Comparison of ENCODE assay signal across 9 mouse cellular contexts in genomic region chr8:79414907-79415306, GRCm38 (mm10). TPM values are rescaled to one million over a fixed set of nuclear protein-coding genes. Genes with fewer than 3 reads are reported as not detected.
A peak's percentile ranks its signal among the peaks of the same experiment; 100 is the strongest.
DNase-seq lines count a peak whose midpoint lies in the region; ATAC-seq and TF ChIP-seq lines count a peak whose summit lies in the region.
"Had no signal": no experiment of that assay in that cellular context is flagged by ENCODE, and none has a peak within 500 bp of the region (broad histone marks: within the 10 kb centered on the region; RNA-seq: fewer than 3 reads in every experiment).

No protein-coding gene starts in this region.

- H3K9me3 ChIP-seq in liver, embryonic 11.5 days (ENCODE audit: control insufficient read depth, low read length), result no peaks in the 10 kb centered on the region
- H3K9me3 ChIP-seq: limb, embryonic 15.5 days had no signal

- H3K4me3 ChIP-seq in liver, adult 2 months (ENCODE audit: insufficient read depth, low read depth, low read length), result no peak overlapping the region
- H3K4me3 ChIP-seq in liver, embryonic 11.5 days (ENCODE audit: low read depth, low read length), result no peak overlapping the region
- H3K4me3 ChIP-seq: limb, embryonic 15.5 days had no signal

- peak; percentile 45 for DNase-seq in liver, adult 2 months (ENCODE audit: extremely low read depth, low read depth, low spot score)
- no peak for DNase-seq in liver, embryonic 11.5 days (ENCODE audit: low spot score)
- DNase-seq in embryo, embryonic 10.5 days (ENCODE audit: low spot score), result no peak
- no peak for DNase-seq in frontal cortex, adult 2 months (ENCODE audit: extremely low spot score in 1 of 2, low spot score in 1 of 2)
- DNase-seq: cerebellum, adult 11 months had no signal

- no peaks in the 10 kb centered on the region for H3K27me3 ChIP-seq in liver, adult 2 months (ENCODE audit: control insufficient read depth, insufficient read depth, low read length)
- H3K27me3 ChIP-seq in liver, embryonic 11.5 days (replicated peaks; ENCODE audit: control insufficient read depth, insufficient read depth, low read length), result no peaks in the 10 kb centered on the region
- H3K27me3 ChIP-seq: limb, embryonic 15.5 days had no signal

- 0 out of 2 replicates have a peak overlapping the region, but pooled peaks have one; percentile 54 for H3K9ac ChIP-seq in liver, adult 2 months (ENCODE audit: low read depth, low read length)
- H3K9ac ChIP-seq in liver, embryonic 11.5 days (ENCODE audit: low read depth, low read length), result no peak overlapping the region
- H3K9ac ChIP-seq: limb, embryonic 15.5 days had no signal

- H3K27ac ChIP-seq in liver, adult 2 months (replicated peaks; ENCODE audit: insufficient read depth, low read depth, low read length), result peak overlapping the region; percentile 44; the same call in 1 of the 2 replicates
- no peak overlapping the region for H3K27ac ChIP-seq in liver, embryonic 11.5 days (ENCODE audit: low read depth, low read length)
- H3K27ac ChIP-seq: limb, embryonic 15.5 days had no signal

- TF ChIP-seq CTCF in liver, adult 2 months (IDR thresholded peaks at IDR 0.05; ENCODE audit: low read depth, low read length), result no peak

- peaks cover 3% of the 10 kb centered on the region for H3K4me1 ChIP-seq in liver, adult 2 months (ENCODE audit: control insufficient read depth, insufficient read depth, low read length)
- H3K4me1 ChIP-seq in liver, embryonic 11.5 days (replicated peaks; ENCODE audit: control insufficient read depth, insufficient read depth, low read length), result no peaks in the 10 kb centered on the region

- H3K79me2 ChIP-seq in liver, adult 2 months (ENCODE audit: control insufficient read depth, insufficient read depth, low read length), result no peaks in the 10 kb centered on the region

- no peak overlapping the region for H3K4me2 ChIP-seq in liver, embryonic 11.5 days
- H3K4me2 ChIP-seq: limb, embryonic 15.5 days had no signal

- no peak for TF ChIP-seq POLR2A in liver, adult 2 months (IDR thresholded peaks at IDR 0.05; ENCODE audit: extremely low read depth, insufficient read depth, low read length)

- no peak for ATAC-seq in liver, embryonic 11.5 days (replicated peaks; ENCODE audit: low FRiP score)
- ATAC-seq in common myeloid progenitor, adult 5-6 weeks (replicated peaks; ENCODE audit: low read depth, poor library complexity, severe bottlenecking), result peak; percentile 97
- peak; percentile 71 to 72 for ATAC-seq in hematopoietic stem cell, adult 5-6 weeks (replicated peaks in 1 of 2; ENCODE audit: insufficient read depth in 1 of 2, low FRiP score in 2 of 2, low TSS enrichment in 1 of 2, low read depth in 1 of 2, poor library complexity in 2 of 2, severe bottlenecking in 2 of 2)
- peak; percentile 96 for ATAC-seq in monocyte, adult 5-6 weeks (replicated peaks; ENCODE audit: insufficient number of reproducible peaks, low FRiP score, low TSS enrichment, poor library complexity, severe bottlenecking)

- 35% methylated on average over 5 of the region's 5 CpGs for WGBS in liver, adult 2 months
- WGBS in liver, embryonic 11.5 days, result 77% methylated on average over 5 of the region's 5 CpGs

- H3K36me3 ChIP-seq in liver, adult 2 months (ENCODE audit: control insufficient read depth, insufficient read depth, low read length), result no peaks in the 10 kb centered on the region
- H3K36me3 ChIP-seq in liver, embryonic 11.5 days (ENCODE audit: control insufficient read depth, insufficient read depth, low read length), result no peaks in the 10 kb centered on the region
- H3K36me3 ChIP-seq: limb, embryonic 15.5 days had no signal

RNA-seq across cellular contexts. Expression of gene Smad1, which starts 15.6 kb away (rescaled TPM):
- 10.8 and 12.0 TPM in 2 replicates for total RNA-seq in liver, adult 2 months (2014; rRNA removed)
- polyA plus RNA-seq in liver, adult 2 months (2012; rRNA removed), result 17.5 and 25.5 TPM in 2 replicates
- 18.5 TPM in 2 replicates for polyA plus RNA-seq in liver, embryonic 11.5 days (2014; fragmentation: Nextera tagmentation; extraction: Ambion mirVana)
- total RNA-seq in common myeloid progenitor, adult 5-6 weeks (2017), result 15.5 and 20.6 TPM in 2 replicates
- 27.1 and 32.6 TPM in 2 replicates for total RNA-seq in hematopoietic stem cell, adult 5-6 weeks (2017)
- total RNA-seq in monocyte, adult 5-6 weeks (2017), result 20.4 to 33.2 TPM (median 21.8 TPM) in 3 replicates
- 24.3 and 26.3 TPM in 2 replicates for polyA plus RNA-seq in frontal cortex, adult 2 months (2012; rRNA removed)
